Comparison of ENCODE assay signal across 13 mouse cellular contexts in genomic region chr2:27377164-27377563, GRCm38 (mm10). TPM values are rescaled to one million over a fixed set of nuclear protein-coding genes. Genes with fewer than 3 reads are reported as not detected.
DNase-seq lines count a peak whose midpoint lies in the region; ATAC-seq and TF ChIP-seq lines count a peak whose summit lies in the region.
"Had no signal": no experiment of that assay in that cellular context is flagged by ENCODE, and none has a peak within 500 bp of the region (broad histone marks: within the 10 kb centered on the region; RNA-seq: fewer than 3 reads in every experiment).

No protein-coding gene starts in this region.

- H3K27me3 ChIP-seq in hindbrain, embryonic 10.5 days (ENCODE audit: insufficient read depth, poor library complexity, severe bottlenecking), result no peaks in the 10 kb centered on the region
- H3K27me3 ChIP-seq in hindbrain, embryonic 11.5 days (ENCODE audit: control insufficient read depth, insufficient read depth, low read length), result no peaks in the 10 kb centered on the region
- no peaks in the 10 kb centered on the region for H3K27me3 ChIP-seq in neural tube, embryonic 13.5 days
- H3K27me3 ChIP-seq in hindbrain, postnatal 0 days (ENCODE audit: insufficient read depth, low read length), result no peaks in the 10 kb centered on the region
- no peaks in the 10 kb centered on the region for H3K27me3 ChIP-seq in neural tube, embryonic 15.5 days (replicated peaks)
- H3K27me3 ChIP-seq: embryonic facial prominence, embryonic 15.5 days; lung, embryonic 15.5 days; neural tube, embryonic 12.5 days had no signal

- no peaks in the 10 kb centered on the region for H3K9me3 ChIP-seq in hindbrain, embryonic 10.5 days
- no peaks in the 10 kb centered on the region for H3K9me3 ChIP-seq in hindbrain, embryonic 11.5 days (ENCODE audit: control insufficient read depth, low read length)
- no peaks in the 10 kb centered on the region for H3K9me3 ChIP-seq in neural tube, embryonic 13.5 days
- no peaks in the 10 kb centered on the region for H3K9me3 ChIP-seq in hindbrain, postnatal 0 days (ENCODE audit: low read length)
- no peaks in the 10 kb centered on the region for H3K9me3 ChIP-seq in neural tube, embryonic 15.5 days (replicated peaks)
- H3K9me3 ChIP-seq: embryonic facial prominence, embryonic 15.5 days; lung, embryonic 15.5 days; neural tube, embryonic 12.5 days had no signal

- TF ChIP-seq CTCF in hindbrain, postnatal 0 days (IDR thresholded peaks at IDR 0.05; ENCODE audit: low read depth), result no peak

- H3K4me3 ChIP-seq in hindbrain, embryonic 10.5 days, result no peak overlapping the region
- H3K4me3 ChIP-seq in hindbrain, embryonic 11.5 days (ENCODE audit: low read depth, low read length), result no peak overlapping the region
- H3K4me3 ChIP-seq in neural tube, embryonic 13.5 days, result no peak overlapping the region
- H3K4me3 ChIP-seq in hindbrain, postnatal 0 days (ENCODE audit: low read length), result no peak overlapping the region
- no peak overlapping the region for H3K4me3 ChIP-seq in neural tube, embryonic 15.5 days (replicated peaks)
- H3K4me3 ChIP-seq: embryonic facial prominence, embryonic 15.5 days; lung, embryonic 15.5 days; neural tube, embryonic 12.5 days had no signal

- 0 out of 2 replicates have a peak, but pooled peaks cover 8% of the 10 kb centered on the region for H3K36me3 ChIP-seq in hindbrain, embryonic 10.5 days
- no peaks in the 10 kb centered on the region for H3K36me3 ChIP-seq in hindbrain, embryonic 11.5 days (ENCODE audit: control insufficient read depth, insufficient read depth, low read length)
- H3K36me3 ChIP-seq in neural tube, embryonic 13.5 days, result no peaks in the 10 kb centered on the region
- H3K36me3 ChIP-seq in hindbrain, postnatal 0 days (ENCODE audit: insufficient read depth, low read length), result no peaks in the 10 kb centered on the region
- H3K36me3 ChIP-seq in neural tube, embryonic 15.5 days, result no peaks in the 10 kb centered on the region
- H3K36me3 ChIP-seq: embryonic facial prominence, embryonic 15.5 days; G1E; lung, embryonic 15.5 days; neural tube, embryonic 12.5 days had no signal

- no peak overlapping the region for H3K9ac ChIP-seq in hindbrain, embryonic 11.5 days (ENCODE audit: low read depth, low read length)
- no peak overlapping the region for H3K9ac ChIP-seq in neural tube, embryonic 13.5 days
- no peak overlapping the region for H3K9ac ChIP-seq in hindbrain, postnatal 0 days (replicated peaks; ENCODE audit: low read length)
- no peak overlapping the region for H3K9ac ChIP-seq in neural tube, embryonic 15.5 days (replicated peaks)
- H3K9ac ChIP-seq: embryonic facial prominence, embryonic 15.5 days; lung, embryonic 15.5 days; neural tube, embryonic 12.5 days had no signal

- H3K4me2 ChIP-seq in hindbrain, embryonic 11.5 days (replicated peaks; ENCODE audit: low read depth, low read length), result no peak overlapping the region
- no peak overlapping the region for H3K4me2 ChIP-seq in neural tube, embryonic 13.5 days
- no peak overlapping the region for H3K4me2 ChIP-seq in hindbrain, postnatal 0 days (ENCODE audit: low read depth, low read length)
- H3K4me2 ChIP-seq in neural tube, embryonic 15.5 days, result peak overlapping the region; percentile 9; the same call in 1 of the 2 replicates
- H3K4me2 ChIP-seq: embryonic facial prominence, embryonic 15.5 days; lung, embryonic 15.5 days had no signal

- H3K27ac ChIP-seq in hindbrain, embryonic 10.5 days, result peak overlapping the region; percentile 54; the same call in 1 of the 2 replicates
- no peak overlapping the region for H3K27ac ChIP-seq in hindbrain, embryonic 11.5 days (ENCODE audit: low read depth, low read length)
- peak overlapping the region; percentile 62 for H3K27ac ChIP-seq in neural tube, embryonic 13.5 days (replicated peaks)
- no peak overlapping the region for H3K27ac ChIP-seq in hindbrain, postnatal 0 days
- peak overlapping the region; percentile 72 for H3K27ac ChIP-seq in neural tube, embryonic 15.5 days (replicated peaks)
- H3K27ac ChIP-seq: embryonic facial prominence, embryonic 15.5 days; lung, embryonic 15.5 days; neural tube, embryonic 12.5 days had no signal

- 55% methylated on average over 8 of the region's 8 CpGs for WGBS in hindbrain, embryonic 10.5 days
- 43% methylated on average over 8 of the region's 8 CpGs for WGBS in hindbrain, embryonic 11.5 days
- WGBS in neural tube, embryonic 13.5 days, result 20% methylated on average over 8 of the region's 8 CpGs
- 22% methylated on average over 8 of the region's 8 CpGs for WGBS in hindbrain, postnatal 0 days
- 20% methylated on average over 8 of the region's 8 CpGs for WGBS in neural tube, embryonic 15.5 days

- no peak for ATAC-seq in hindbrain, embryonic 11.5 days (ENCODE audit: low FRiP score)
- peak; percentile 23; the same call in 1 of the 2 replicates for ATAC-seq in neural tube, embryonic 13.5 days (ENCODE audit: low read depth)
- no peak for ATAC-seq in hindbrain, postnatal 0 days
- ATAC-seq in neural tube, embryonic 15.5 days (ENCODE audit: low FRiP score), result peak; percentile 32; the same call in 1 of the 2 replicates

- H3K4me1 ChIP-seq in hindbrain, embryonic 10.5 days (replicated peaks), result peaks cover 89% of the 10 kb centered on the region
- peaks cover 17% of the 10 kb centered on the region for H3K4me1 ChIP-seq in hindbrain, embryonic 11.5 days (replicated peaks; ENCODE audit: control insufficient read depth, insufficient read depth, low read length)
- H3K4me1 ChIP-seq in neural tube, embryonic 13.5 days (replicated peaks), result peaks cover 88% of the 10 kb centered on the region
- H3K4me1 ChIP-seq in hindbrain, postnatal 0 days (ENCODE audit: insufficient read depth, low read length), result peaks cover 20% of the 10 kb centered on the region
- H3K4me1 ChIP-seq in neural tube, embryonic 15.5 days, result peaks cover 57% of the 10 kb centered on the region

- no peak for DNase-seq in hindbrain, embryonic 10.5 days (ENCODE audit: low spot score)
- no peak for DNase-seq in hindbrain, embryonic 11.5 days (ENCODE audit: low spot score)
- no peak for DNase-seq in neural tube, embryonic 10.5 days (ENCODE audit: extremely low spot score, low spot score)
- DNase-seq in hindbrain, postnatal 0 days (ENCODE audit: low spot score), result peak; percentile 61
- no peak for DNase-seq in cerebellum, adult 11 months
- no peak for DNase-seq in yolk sac, embryonic 10.5 days (ENCODE audit: low spot score)
- DNase-seq: adrenal gland, adult 8-10 months had no signal

RNA-seq across cellular contexts. Expression of gene Vav2, which starts 49.7 kb away (rescaled TPM):
- polyA plus RNA-seq in hindbrain, embryonic 10.5 days (2016; fragmentation: Nextera tagmentation; extraction: Ambion mirVana), result 13.6 and 16.9 TPM in 2 replicates
- 12.9 and 14.9 TPM in 2 replicates for polyA plus RNA-seq in hindbrain, embryonic 11.5 days (2014; fragmentation: Nextera tagmentation; extraction: Ambion mirVana)
- 14.8 and 15.3 TPM in 2 replicates for polyA plus RNA-seq in neural tube, embryonic 13.5 days (2015; fragmentation: Nextera tagmentation; extraction: Ambion mirVana)
- total RNA-seq in hindbrain, postnatal 0 days (2014; rRNA removed), result 38.4 and 44.9 TPM in 2 replicates
- 8.2 TPM in 2 replicates for polyA plus RNA-seq in hindbrain, postnatal 0 days (2015; fragmentation: Nextera tagmentation; extraction: Ambion mirVana)
- polyA plus RNA-seq in neural tube, embryonic 15.5 days (2015; fragmentation: Nextera tagmentation; extraction: Ambion mirVana), result 12.4 and 15.5 TPM in 2 replicates

Comparison
In these comparisons a context has a peak if more than half of its experiments do, and no peak if none do; other contexts are left out.
1. H3K27ac ChIP-seq: peak in hindbrain, embryonic 10.5 days (single experiment), neural tube, embryonic 13.5 days (single experiment) and neural tube, embryonic 15.5 days (single experiment); none in hindbrain, embryonic 11.5 days (single experiment) and hindbrain, postnatal 0 days (single experiment).
2. ATAC-seq: peak in neural tube, embryonic 13.5 days (single experiment) and neural tube, embryonic 15.5 days (single experiment); none in hindbrain, embryonic 11.5 days (single experiment) and hindbrain, postnatal 0 days (single experiment).